Mouse (Mus musculus) mouse trophoblast stem cell (cell line): ENCODE results near the gene Tmem102.

Source experiments
- in situ Hi-C, 2 experiments: fragments of 300-500 bp; cut with MseI, MboI; formaldehyde crosslinking; loops; 2 replicates in 1 of 2; 3 replicates in 1 of 2; pipeline ENCODE4 v1.15.1; 2025

The Tmem102 gene

DNA sequence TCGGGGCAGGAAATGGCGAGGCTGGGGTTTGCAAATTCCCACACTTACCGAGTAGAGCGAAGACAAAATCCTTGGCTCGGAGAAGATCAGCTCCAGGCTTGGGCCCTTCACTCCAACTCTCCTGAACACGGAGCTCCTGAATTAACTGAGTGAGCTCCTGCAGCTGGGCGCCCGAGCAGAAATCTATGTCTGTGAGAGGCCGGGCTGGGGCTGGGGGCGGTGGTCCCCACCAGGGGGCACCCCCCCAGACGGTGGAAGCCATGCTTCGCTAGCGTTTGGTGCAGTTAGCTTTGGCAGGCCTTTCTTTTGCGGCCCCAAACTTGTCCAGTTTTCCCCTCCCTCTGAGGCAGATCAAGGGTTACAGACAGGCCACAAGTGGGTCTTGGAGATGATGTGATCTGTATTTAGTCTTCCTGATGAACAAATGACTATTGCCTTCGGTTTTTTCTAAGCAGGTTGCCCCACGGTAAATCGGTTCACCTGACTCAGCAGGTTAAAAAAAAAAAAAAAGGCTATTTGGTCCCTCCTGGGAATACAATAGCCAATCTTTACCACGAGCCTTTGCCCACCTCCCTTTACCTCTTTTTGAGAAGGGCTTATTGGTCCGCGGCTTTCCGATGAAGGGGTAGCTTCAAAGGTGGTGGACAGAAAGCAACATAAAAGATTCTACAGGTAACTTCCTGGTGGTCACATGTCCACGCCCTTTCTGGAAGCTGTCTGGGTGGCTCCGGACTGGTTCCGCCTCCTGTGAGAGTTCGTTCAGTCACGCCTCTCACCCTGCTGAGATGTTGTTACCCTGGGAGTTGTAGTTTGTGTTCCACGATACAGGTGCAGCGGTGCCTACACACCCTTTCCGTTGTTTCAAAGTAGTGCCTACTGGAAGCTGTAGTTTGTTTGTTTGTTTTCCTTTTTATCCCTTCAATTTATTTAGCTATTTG is at the start of gene Tmem102:
Gene Tmem102 (minus strand): TSS at position 653 of the 938 bp plus-strand sequence.
- in situ Hi-C loops, result loop anchor here (5.0 kb wide), 1 partner anchor 72 kb away; the partner anchor contains the start of gene Tmem95 (in 2 of the 2)

GRCm38 (mm10) chr11:69854680-69855079 is 49.3 kb upstream of the Tmem102 start:
- in situ Hi-C loops, result no loop called here

GRCm38 (mm10) chr11:69853994-69854393 is 48.6 kb upstream of the Tmem102 start:
- in situ Hi-C loops, result no loop called here

DNA sequence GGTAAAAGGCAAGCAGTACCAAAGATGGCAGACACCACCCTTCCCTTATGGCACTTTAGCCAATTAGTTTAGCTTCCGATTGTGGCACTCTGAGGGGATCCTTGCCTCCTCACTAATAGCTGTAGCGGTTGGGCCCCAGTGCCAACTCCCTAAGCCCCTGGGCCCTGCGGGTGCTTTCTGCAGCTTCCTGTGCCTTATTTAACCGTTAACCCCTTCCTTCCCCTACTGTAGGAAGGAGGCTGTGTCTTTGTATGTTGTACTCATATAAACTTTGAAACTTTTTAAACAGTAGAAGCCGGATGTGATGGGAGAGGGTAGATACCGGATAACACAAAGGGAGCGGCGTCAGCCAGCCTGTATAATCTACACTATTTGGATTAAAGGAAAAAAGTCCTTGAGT is 45.3 kb upstream of the Tmem102 start:
- in situ Hi-C loops, result no loop called here

- in situ Hi-C loops, result no loop called here
These were observed 44.5 kb upstream of the Tmem102 start for GRCm38 (mm10) chr11:69849884-69850283.

DNA sequence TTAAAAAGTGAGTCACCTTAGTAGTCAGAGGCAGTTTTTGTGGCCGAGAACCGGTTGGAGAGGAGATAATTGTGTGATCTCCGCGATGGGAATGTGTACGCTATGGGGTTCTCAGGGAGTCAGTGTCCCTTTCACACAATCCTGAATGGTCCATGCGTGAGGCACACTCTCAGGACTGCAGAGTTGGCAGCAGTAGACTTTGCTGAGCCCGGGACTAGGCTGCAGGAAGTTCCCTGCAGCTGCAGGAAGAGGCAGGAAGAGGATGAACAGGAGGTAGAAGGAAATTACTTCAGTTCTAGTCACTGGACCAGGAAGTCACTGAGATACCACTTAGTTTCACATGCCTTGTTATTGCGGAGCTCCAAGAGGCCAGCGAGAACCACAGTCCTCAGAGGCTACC is 43.7 kb upstream of the Tmem102 start:
- in situ Hi-C loops, result no loop called here

DNA sequence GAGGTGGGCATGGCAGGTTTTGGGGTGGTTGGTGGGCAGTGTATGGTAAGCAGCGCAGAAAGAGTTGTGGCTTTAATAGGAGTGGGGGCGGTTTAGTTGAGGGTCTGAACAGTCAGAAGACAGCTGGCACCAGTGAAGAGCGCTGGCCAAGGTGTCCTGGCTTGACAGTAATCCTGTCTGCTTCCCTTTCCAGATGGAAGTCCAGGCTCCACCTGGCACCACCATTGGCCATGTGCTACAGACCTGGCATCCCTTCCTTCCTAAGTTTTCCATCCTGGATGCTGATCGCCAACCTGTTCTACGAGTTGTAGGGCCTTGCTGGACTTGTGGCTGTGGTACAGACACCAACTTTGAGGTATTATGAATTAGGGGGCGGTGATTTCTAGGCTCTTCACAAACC is 42.6 kb upstream of the Tmem102 start:
- in situ Hi-C loops, result no loop called here

GRCm38 (mm10) chr11:69846738-69847688 is 41.6 kb upstream of the Tmem102 start:
- in situ Hi-C loops, result no loop called here

DNA sequence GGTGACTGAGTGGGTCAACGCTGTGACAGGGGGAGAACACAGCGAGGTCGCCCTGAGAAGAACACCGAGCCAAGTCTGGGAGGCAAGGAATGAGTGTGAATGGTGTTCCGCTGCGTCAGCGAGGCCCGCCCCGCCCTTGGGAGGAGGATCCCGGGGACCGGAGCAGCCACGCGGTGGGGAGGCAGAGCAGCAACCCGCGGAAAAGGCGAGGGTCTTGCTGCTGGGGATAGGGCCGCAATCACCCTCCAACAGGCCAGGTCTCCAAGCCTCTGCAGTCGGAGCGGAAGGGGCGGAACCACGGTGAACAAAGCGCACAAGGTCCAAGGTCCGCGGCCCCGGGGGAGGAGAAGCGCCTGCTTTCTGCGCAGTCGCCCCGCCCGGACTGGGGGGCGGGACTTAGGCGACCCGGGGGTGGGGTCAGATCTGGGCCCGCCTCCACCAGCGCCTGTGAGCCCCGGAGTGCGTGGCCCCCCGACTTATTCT is 40.8 kb upstream of the Tmem102 start, which contains the start of gene Plscr3:
Gene Plscr3 (plus strand): TSS at position 179 of the 483 bp plus-strand sequence.
- in situ Hi-C loops, result no loop called here

- in situ Hi-C loops, result no loop called here
These were observed 33.3 kb upstream of the Tmem102 start for GRCm38 (mm10) chr11:69838714-69839104.

DNA sequence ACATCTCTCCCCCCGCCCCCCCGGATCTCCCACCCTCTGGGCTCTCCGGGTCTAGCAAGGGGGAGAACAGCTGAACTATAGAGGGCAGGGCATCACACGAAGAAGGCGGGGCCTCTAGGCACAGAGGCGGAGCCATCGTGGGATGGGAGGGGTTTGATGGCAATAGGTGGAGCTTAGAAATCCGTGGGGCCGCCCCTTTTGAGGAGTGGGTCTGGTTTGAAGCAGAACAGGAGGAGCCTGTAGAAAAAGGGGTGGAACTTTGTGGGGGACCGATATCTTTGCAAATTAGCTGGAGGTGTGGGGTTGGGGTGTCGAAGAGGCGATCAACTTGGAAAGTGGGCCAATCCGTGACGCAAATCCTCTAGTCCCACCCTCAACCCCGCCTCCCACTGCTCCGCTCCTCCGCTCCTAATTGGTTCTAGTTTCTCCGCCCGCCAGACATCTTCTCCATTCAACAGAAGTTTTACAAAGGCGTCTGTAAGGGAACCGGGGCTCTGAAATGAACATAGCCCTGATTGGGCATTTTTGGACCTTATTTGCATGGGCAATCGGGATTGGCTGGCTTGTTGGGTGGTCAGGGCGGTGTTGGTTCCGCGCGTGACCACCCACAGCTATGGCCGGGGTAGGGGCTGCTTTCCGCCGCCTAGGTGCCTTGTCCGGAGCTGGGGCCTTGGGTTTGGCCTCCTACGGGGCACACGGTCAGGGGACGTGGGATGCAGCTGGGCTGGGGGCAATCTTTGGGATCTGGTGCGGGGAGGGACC is 32.7 kb upstream of the Tmem102 start, which contains the start of gene Tmem256:
Gene Tmem256 (plus strand): TSS at position 563 of the 762 bp plus-strand sequence.
- in situ Hi-C loops, result no loop called here

- in situ Hi-C loops, result no loop called here
These were observed 32.2 kb upstream of the Tmem102 start, which contains the start of gene Nlgn2 for GRCm38 (mm10) chr11:69837604-69837951. Nlgn2 (minus strand) TSS chr11:69837784.

- in situ Hi-C loops, result no loop called here
These were observed 31.5 kb upstream of the Tmem102 start for GRCm38 (mm10) chr11:69836703-69837576.

- in situ Hi-C loops, result no loop called here
These were observed 30.5 kb upstream of the Tmem102 start for GRCm38 (mm10) chr11:69835966-69836335.

- in situ Hi-C loops, result no loop called here
These were observed 30.0 kb upstream of the Tmem102 start for GRCm38 (mm10) chr11:69835326-69835965.

DNA sequence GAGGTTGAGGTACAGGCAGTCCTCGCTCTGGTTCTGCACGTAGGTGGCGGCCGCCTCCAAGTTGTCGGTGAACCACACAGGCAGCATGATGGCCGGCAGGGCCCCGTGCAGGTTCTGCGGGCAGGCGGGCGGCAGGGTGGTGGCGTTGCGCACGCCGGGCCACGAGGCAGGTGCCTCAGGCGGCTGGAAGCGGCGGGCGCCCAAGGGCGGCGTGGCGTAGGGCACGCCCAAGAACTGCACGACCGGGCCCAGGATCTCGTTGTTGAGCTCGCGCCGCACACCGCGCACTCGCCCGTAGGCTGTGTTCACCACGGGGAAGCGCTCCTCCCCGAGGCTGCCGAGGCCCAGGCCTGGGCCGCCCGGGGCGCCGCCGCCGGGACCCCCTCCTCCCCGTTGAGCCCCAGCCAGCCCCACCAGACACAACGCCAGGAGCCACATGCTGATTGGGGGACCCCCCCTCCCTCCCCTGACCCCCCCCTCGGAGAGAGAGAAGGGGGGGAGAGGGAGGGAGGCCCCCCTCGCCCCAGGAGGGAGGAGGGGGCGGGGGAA is 28.7 kb upstream of the Tmem102 start:
- in situ Hi-C loops, result no loop called here

GRCm38 (mm10) chr11:69833554-69833953 is 28.1 kb upstream of the Tmem102 start:
- in situ Hi-C loops, result no loop called here

- in situ Hi-C loops, result no loop called here
These were observed 23.4 kb upstream of the Tmem102 start for GRCm38 (mm10) chr11:69828832-69829231.

DNA sequence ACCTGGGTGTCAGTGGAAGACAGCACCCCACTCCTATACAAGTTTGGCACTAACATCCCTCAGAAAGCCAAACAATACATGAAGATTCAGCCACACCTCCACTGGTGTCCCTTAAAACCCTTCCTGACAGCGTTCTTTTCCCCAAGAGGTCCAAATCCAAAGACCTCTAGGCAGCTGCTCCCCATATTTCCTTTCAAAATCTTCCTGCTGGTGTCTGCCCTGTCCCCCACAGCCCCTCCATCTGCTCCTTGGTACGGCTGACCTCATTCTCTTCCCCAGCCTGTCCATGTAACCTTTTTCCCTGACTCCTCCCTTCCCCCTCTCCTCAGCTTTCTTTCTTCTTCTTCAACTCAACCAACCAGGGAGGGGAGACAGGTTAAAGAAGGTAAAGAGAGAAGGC is 18.0 kb upstream of the Tmem102 start:
- in situ Hi-C loops, result no loop called here
